Mouse (Mus musculus) duodenum, adult 2 months (tissue): Measurements from ENCODE around the gene Pde6c. TPM values are rescaled to one million over a fixed set of nuclear protein-coding genes. Genes with fewer than 3 reads are reported as not detected.

ENCODE experiments used
- polyA plus RNA-seq: library from polyadenylated mRNA; depleted of rRNA; stranded (reverse); fragments of >200 nt; gene quantifications from 2 replicates; pipeline ENCODE4 v1.2.3, GENCODE M21; 2012; ENCODE audit warnings: low replicate concordance; rRNA removed

Pde6c gene
- polyA plus RNA-seq = not detected in 2 replicates

DNA sequence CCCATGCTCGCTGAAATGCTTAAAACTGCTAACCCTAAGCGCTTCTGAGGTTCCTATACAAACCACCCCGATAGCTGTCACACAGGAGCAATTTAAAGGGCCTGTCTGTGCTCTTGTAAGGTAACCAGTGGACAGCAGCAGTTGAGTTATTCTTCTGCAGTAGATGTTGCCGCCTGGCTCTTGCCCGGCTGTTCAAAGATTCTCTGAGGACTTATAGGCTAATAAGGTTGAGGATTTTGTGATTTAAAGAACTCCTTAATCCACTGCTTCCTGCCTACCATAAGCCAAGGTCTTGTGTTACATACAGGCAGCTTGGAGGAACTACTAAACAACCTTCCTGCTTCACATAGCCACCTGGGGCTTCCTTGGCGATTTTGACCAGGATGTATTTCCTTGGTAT, at the start of gene Pde6c:
Gene Pde6c (plus strand): TSS at position 301 of the 400 bp plus-strand sequence.

DNA sequence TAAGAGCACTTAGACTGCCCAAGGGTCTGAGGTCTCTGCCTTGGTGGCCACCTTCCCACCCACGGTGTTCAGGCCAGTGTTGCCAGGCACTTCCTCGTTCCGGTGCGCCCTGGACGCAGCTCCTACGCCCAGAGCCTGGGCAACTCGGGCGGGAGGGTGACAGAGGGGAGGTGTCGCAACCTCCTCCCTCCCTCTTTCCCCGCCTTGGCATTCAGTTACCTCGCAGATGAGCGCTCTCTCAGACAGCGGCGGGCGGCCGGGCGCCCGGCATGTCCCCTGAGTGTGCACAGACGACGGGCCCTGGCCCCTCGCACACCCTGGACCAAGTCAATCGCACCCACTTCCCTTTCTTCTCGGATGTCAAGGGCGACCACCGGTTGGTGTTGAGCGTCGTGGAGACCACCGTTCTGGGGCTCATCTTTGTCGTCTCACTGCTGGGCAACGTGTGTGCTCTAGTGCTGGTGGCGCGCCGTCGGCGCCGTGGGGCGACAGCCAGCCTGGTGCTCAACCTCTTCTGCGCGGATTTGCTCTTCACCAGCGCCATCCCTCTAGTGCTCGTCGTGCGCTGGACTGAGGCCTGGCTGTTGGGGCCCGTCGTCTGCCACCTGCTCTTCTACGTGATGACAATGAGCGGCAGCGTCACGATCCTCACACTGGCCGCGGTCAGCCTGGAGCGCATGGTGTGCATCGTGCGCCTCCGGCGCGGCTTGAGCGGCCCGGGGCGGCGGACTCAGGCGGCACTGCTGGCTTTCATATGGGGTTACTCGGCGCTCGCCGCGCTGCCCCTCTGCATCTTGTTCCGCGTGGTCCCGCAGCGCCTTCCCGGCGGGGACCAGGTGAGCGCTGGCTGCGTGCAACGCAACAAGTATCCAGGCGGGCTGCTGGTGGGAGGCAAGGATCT, 35.5 kb upstream of the Pde6c start, which contains the start of gene Ffar4:
Gene Ffar4 (plus strand): TSS at position 214 of the 901 bp plus-strand sequence.

DNA sequence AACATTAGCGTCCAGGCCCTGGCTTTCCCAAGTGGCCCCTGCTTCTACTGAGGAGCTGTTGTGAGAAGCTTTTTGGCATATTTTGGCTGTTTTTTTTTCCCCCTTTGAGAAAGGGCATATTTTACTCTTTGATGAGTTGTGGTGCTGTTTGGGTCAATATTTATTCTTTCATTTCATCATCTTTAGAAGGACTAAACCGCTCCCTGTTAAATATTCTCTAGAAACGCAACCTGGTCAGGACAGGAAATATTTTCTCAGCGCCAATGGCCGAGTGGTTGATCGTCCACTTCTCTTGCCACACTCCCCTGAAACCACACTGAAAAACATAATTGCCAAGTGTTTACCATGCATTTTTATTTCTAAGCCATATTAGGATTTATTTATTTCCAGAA, 7.4 kb upstream of the Pde6c start, which contains the start of gene Rbp4:
Gene Rbp4 (minus strand): TSS at position 63 of the 392 bp plus-strand sequence.

DNA sequence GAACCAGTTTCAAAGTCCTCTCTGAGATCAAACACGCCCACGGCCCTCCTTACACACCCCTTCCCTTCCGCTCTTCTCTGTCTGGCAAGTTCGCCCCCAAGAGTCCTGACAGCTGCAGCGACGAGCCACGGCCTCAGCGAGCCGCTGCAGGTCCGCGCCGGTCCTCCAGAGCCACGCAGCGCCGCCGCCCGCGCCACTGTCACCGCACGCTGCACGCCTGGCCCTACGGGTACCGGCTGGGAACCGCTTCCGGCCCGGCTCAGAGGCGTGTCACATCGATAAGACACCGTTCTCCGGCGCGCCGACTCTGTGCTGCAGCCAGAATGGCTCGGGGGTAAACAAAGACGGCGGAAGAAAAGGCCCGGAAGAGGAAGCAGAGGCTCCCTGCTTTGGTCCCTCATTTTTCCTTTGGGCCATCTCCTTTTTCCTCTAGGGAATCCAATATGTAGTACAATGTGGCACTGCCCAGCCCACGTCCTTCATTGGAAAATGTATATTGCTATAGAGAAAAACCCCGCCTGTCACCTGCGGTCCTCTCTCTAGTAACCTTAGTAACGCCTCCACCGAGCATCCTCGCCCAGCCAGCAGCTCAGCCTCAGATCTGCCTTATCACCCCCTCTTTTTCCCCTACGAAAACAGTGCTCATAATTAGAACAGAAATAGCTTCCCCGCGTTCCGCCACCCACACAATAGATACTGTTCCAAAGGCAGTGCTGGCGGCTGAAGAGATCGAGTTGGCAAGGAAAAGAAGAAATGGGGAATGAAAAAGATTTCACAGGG, 91.5 kb downstream of the Pde6c start, which contains the start of gene Fra10ac1:
Gene Fra10ac1 (minus strand): TSS at position 252 of the 780 bp plus-strand sequence.

Other genes with a start within 250 kb of the Pde6c start
- gene Myof, start 89.2 kb upstream of the Pde6c start, polyA plus RNA-seq = 4.4 and 4.8 TPM in 2 replicates
- 0.44 and 0.75 TPM in 2 replicates for gene Cep55, start 77.8 kb upstream of the Pde6c start, polyA plus RNA-seq
- 5.6 and 6.6 TPM in 2 replicates for gene Ffar4, start 35.7 kb upstream of the Pde6c start, polyA plus RNA-seq
- 5.7 and 7.3 TPM in 2 replicates for gene Rbp4, start 7.5 kb upstream of the Pde6c start, polyA plus RNA-seq
- gene Fra10ac1, start 91.4 kb downstream of the Pde6c start, polyA plus RNA-seq = 0.84 and 2.4 TPM in 2 replicates
- gene Lgi1, start 131.8 kb downstream of the Pde6c start, polyA plus RNA-seq = not detected in 2 replicates